Mouse (Mus musculus) hindbrain, embryonic 16.5 days (tissue): ENCODE data around the gene Vps9d1. TPM values are rescaled to one million over a fixed set of nuclear protein-coding genes. Genes with fewer than 3 reads are reported as not detected.
"Not testable (repeated sequence)": the region's sequence is repeated elsewhere in the genome, so short reads cannot be mapped to it uniquely, and the experiment has no call there.

ENCODE experiments used
- ATAC-seq: fragments of 200-750 bp; cut with Nextera tagmentation; 2 replicates; pipeline ENCODE4 v1.8.0; 2017; ENCODE audit warnings: moderate TSS enrichment, moderate library complexity
- H3K27ac ChIP-seq: fragments of 300-500 bp; sonication (generic); 2 replicates; pipeline ENCODE4 v1.5.1; 2014; ENCODE audit warnings: low read depth, mild to moderate bottlenecking, control low read depth, low read length, moderate library complexity
- H3K27me3 ChIP-seq: fragments of 300-500 bp; sonication (generic); replicated peaks from 2 replicates; pipeline ENCODE4 v1.6.1; 2014; ENCODE audit warnings: low read length; ENCODE audit not compliant: control insufficient read depth, insufficient read depth
- H3K36me3 ChIP-seq: fragments of 300-500 bp; sonication (generic); 2 replicates; pipeline ENCODE4 v1.6.1; 2014; ENCODE audit warnings: mild to moderate bottlenecking, low read length, moderate library complexity, mixed read lengths; ENCODE audit not compliant: control insufficient read depth, insufficient read depth
- H3K4me1 ChIP-seq: fragments of 300-500 bp; sonication (generic); 2 replicates; pipeline ENCODE4 v1.6.1; 2014; ENCODE audit warnings: low read depth, low read length; ENCODE audit not compliant: control insufficient read depth, insufficient read depth
- H3K4me2 ChIP-seq: fragments of 300-500 bp; sonication (generic); 2 replicates; pipeline ENCODE4 v1.6.1; 2014; ENCODE audit warnings: mild to moderate bottlenecking, low read length, control low read depth, moderate library complexity
- H3K4me3 ChIP-seq: fragments of 300-500 bp; sonication (generic); 2 replicates; pipeline ENCODE4 v1.5.1; 2014; ENCODE audit warnings: mild to moderate bottlenecking, low read length, control low read depth, moderate library complexity
- H3K9ac ChIP-seq: fragments of 300-500 bp; sonication (generic); 2 replicates; pipeline ENCODE4 v1.6.1; 2014; ENCODE audit warnings: low read depth, mild to moderate bottlenecking, control low read depth, low read length, moderate library complexity
- H3K9me3 ChIP-seq: fragments of 300-500 bp; sonication (generic); 2 replicates; pipeline ENCODE4 v1.6.1; 2014; ENCODE audit warnings: mild to moderate bottlenecking, low read length, moderate library complexity; ENCODE audit not compliant: control insufficient read depth
- WGBS: fragments of 180-500 bp; shearing (Covaris S2); extraction: QIAGEN DNeasy Blood & Tissue Kit; methylation state at CpG from one replicate; pipeline ENCODE4 v1.1.7; 2014; 5-methylcytosine and 5-hydroxymethylcytosine counted together
- polyA plus RNA-seq: library from polyadenylated mRNA; unstranded; fragments of >200 nt; fragmentation: Nextera tagmentation; extraction: Ambion mirVana; gene quantifications from 2 replicates; pipeline ENCODE4 v1.2.1, GENCODE M21; 2015

Vps9d1 gene
- polyA plus RNA-seq, 1 experiment from 2014 or later, result 61.4 TPM

DNA sequence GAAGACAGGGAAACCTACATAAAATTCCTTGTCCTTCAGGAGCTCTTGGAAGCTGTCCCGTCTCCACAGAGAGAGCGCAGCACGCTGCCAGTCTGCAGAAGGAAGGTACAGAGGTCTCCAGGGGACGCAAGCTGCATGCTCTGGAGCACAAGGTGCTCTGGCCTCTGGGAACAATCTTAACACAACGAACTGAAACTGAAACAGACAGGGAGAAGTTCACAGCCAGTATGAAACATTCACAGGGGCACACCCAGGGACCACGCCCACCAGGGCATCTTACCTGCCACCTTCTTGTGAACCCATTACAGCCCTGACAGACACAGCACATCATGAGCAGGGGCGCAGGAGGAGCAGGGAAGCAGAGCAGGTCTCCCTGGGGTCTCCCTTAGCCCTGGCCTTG lies 29.8 kb upstream of the Vps9d1 start:
- ATAC-seq, result no peak
- WGBS, result 91% methylated on average over 7 of the region's 7 CpGs

GRCm38 (mm10) chr8:123282994-123283393 lies 28.8 kb upstream of the Vps9d1 start:
- not testable (repeated sequence) for H3K4me1 ChIP-seq, H3K36me3 ChIP-seq, H3K27ac ChIP-seq, ATAC-seq, H3K9me3 ChIP-seq, H3K4me2 ChIP-seq, H3K9ac ChIP-seq, H3K27me3 ChIP-seq, H3K4me3 ChIP-seq
- 87% methylated on average over 5 of the region's 6 CpGs for WGBS

More for the DNA sequence above, 29.8 kb upstream of the Vps9d1 start:
- H3K4me3 ChIP-seq, result no peak overlapping the region
- no peaks in the 10 kb centered on the region for H3K27me3 ChIP-seq
- no peaks in the 10 kb centered on the region for H3K9me3 ChIP-seq
- no peak overlapping the region for H3K27ac ChIP-seq
- no peaks in the 10 kb centered on the region for H3K36me3 ChIP-seq
- no peak overlapping the region for H3K4me2 ChIP-seq
- H3K9ac ChIP-seq, result no peak overlapping the region
- H3K4me1 ChIP-seq, result no peaks in the 10 kb centered on the region

DNA sequence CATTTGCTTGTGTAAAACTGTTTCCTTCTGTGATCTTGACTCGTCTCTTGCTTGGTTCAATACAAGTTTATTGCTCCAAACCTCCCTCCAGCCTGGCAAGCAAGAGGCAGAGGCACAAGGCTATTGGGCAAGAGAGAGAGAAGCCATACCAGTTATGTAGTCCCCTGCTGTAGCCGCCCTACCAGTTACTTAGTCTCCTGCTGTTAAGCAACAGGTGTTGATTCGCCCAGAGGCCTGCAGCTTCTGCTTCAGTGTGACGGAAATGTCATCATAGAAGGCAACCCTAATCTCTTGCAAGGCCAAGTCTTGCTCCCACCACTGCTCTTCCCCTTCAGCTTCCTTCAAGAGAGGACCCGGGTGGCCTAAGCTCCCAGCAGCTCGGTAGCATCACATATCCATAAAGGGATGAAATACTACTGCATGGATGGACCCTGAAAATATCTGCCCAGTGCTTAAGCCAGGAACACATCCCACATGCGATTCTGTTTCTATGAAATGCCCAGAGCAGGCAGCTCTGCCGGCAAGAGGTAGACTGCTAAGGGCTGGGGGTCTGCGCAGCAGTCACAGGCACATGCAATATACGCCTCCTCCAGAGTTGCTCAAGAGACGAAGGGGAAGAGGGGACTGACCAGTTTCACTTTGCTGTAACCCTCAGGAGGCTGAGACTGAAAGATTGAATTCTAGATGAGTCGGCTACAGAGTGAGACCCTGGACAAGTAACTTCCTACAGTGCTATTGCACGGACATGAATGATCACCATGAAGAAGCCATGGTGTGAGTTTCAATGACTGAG lies 26.4 kb upstream of the Vps9d1 start:
- H3K4me3 ChIP-seq, result no peak overlapping the region
- 90% methylated on average over 13 of the region's 13 CpGs for WGBS

GRCm38 (mm10) chr8:123279828-123280227 lies 25.7 kb upstream of the Vps9d1 start:
- 95% methylated on average over 4 of the region's 4 CpGs for WGBS
- no peak overlapping the region for H3K9ac ChIP-seq

More for the DNA sequence above, 26.4 kb upstream of the Vps9d1 start:
- no peak for ATAC-seq
- H3K9me3 ChIP-seq, result no peaks in the 10 kb centered on the region
- H3K4me2 ChIP-seq, result no peak overlapping the region
- no peak overlapping the region for H3K27ac ChIP-seq
- no peaks in the 10 kb centered on the region for H3K36me3 ChIP-seq
- no peak overlapping the region for H3K9ac ChIP-seq
- H3K4me1 ChIP-seq, result no peaks in the 10 kb centered on the region
- no peaks in the 10 kb centered on the region for H3K27me3 ChIP-seq

DNA sequence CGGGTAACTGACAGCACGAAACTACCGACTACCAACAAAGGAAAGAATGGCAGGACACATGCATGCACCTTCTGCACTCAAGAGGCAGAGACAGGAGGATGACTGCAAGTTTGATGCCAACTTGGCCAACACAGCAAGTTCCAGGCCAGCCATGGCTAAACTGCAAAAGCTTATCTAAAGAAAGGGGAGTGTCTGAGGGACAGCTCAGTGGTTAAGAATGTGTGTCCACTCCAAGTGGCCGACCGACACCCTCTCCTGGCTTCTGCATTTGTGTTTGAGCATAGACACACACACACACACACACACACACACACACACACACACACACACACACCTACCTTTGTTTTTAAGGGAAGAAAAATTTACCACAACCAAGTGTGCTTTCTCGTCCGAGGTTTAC lies 24.3 kb upstream of the Vps9d1 start:
- Histone ChIP-seq H3K36me3 (no peaks in the 10 kb centered on the region), H3K27ac (no peak overlapping the region), H3K9ac (no peak overlapping the region), H3K4me3 (no peak overlapping the region), H3K4me1 (no peaks in the 10 kb centered on the region), H3K27me3 (no peaks in the 10 kb centered on the region), H3K9me3 (no peaks in the 10 kb centered on the region), H3K4me2 (no peak overlapping the region)
- ATAC-seq, result no peak
- 85% methylated on average over 7 of the region's 7 CpGs for WGBS

More at GRCm38 (mm10) chr8:123279828-123280227, 25.7 kb upstream of the Vps9d1 start:
- no peak for ATAC-seq
- H3K4me1 ChIP-seq, result no peaks in the 10 kb centered on the region
- no peak overlapping the region for H3K4me3 ChIP-seq
- H3K9me3 ChIP-seq, result no peaks in the 10 kb centered on the region
- H3K36me3 ChIP-seq, result no peaks in the 10 kb centered on the region
- no peaks in the 10 kb centered on the region for H3K27me3 ChIP-seq
- H3K27ac ChIP-seq, result no peak overlapping the region
- no peak overlapping the region for H3K4me2 ChIP-seq

DNA sequence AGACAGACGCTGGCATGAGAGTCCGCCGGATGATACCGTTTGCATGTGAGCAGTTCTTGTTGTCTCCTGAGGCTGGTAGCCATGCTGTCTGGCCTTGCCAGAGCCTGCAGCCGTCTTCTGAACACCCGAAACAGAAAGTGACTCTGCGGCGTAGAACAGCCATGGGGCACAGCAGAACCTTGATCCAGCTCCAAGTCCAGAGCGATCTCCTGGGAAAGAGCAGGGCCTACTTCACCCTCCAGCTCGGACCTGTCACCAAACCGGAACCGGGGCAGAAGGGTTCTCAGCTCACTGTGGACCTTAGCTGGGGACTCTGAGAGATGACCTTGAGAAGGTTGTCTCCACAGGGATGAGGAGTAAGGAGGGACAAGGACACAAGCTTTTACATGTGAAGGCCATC lies 20.9 kb upstream of the Vps9d1 start:
- ATAC-seq, result no peak
- 91% methylated on average over 12 of the region's 12 CpGs for WGBS
- no peaks in the 10 kb centered on the region for H3K4me1 ChIP-seq

DNA sequence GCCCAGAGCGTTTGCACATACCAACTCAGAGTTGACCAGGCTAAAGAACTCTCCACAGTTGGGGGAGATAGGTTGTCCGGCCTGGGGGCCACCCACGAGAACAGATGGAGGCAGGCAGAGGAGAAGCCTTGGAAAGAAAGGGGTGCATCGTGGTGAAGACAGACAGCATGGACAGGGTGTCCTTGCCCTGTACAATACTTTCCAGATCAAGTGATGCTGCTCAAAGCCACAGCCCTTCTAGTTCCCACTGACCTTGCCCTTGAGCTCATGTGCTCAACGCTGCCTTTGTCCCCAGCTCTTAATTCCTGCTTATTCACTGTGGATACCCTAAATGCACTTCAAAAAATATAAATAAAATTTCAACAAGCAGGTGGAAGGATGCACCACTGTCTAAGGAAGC lies 20.3 kb upstream of the Vps9d1 start:
- H3K36me3 ChIP-seq, result peaks cover 8% of the 10 kb centered on the region
- no peaks in the 10 kb centered on the region for H3K4me1 ChIP-seq
- H3K9me3 ChIP-seq, result no peaks in the 10 kb centered on the region
- no peak for ATAC-seq
- WGBS, result 86% methylated on average over 5 of the region's 5 CpGs
- no peak overlapping the region for H3K4me2 ChIP-seq
- no peak overlapping the region for H3K4me3 ChIP-seq
- no peaks in the 10 kb centered on the region for H3K27me3 ChIP-seq
- no peak overlapping the region for H3K27ac ChIP-seq
- no peak overlapping the region for H3K9ac ChIP-seq

More for the DNA sequence above, 20.9 kb upstream of the Vps9d1 start:
- peaks cover 2% of the 10 kb centered on the region; the same call in 1 of the 2 replicates for H3K36me3 ChIP-seq
- H3K9ac ChIP-seq, result no peak overlapping the region
- H3K9me3 ChIP-seq, result no peaks in the 10 kb centered on the region
- no peak overlapping the region for H3K4me2 ChIP-seq
- H3K4me3 ChIP-seq, result no peak overlapping the region
- H3K27ac ChIP-seq, result no peak overlapping the region
- H3K27me3 ChIP-seq, result no peaks in the 10 kb centered on the region

DNA sequence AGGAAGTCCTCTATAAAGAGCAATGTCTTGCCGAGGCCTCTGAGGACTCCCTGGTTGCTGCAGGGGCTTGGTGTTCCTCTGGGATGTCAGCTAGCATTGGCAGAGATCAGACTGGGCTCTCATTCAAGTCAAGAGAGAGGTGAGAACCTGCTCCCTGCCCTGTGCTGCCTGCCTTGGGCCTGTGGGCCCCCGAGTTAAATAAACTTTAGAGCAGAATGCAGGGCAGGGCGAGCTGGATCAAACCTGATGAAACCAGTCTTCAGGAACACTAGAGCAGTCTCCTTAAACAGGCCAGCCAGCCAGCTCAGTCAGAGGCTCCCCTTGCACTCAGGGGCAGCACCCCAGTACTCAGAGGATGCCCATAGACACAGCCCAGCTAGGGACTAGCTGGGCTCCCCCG lies 17.8 kb upstream of the Vps9d1 start:
- no peak for ATAC-seq
- no peaks in the 10 kb centered on the region for H3K4me1 ChIP-seq
- no peaks in the 10 kb centered on the region for H3K27me3 ChIP-seq
- no peak overlapping the region for H3K4me2 ChIP-seq
- WGBS, result 81% methylated on average over 4 of the region's 4 CpGs
- no peak overlapping the region; the same call in 1 of the 2 replicates for H3K9ac ChIP-seq
- H3K36me3 ChIP-seq, result peaks cover 22% of the 10 kb centered on the region
- H3K4me3 ChIP-seq, result no peak overlapping the region
- no peaks in the 10 kb centered on the region for H3K9me3 ChIP-seq
- no peak overlapping the region for H3K27ac ChIP-seq

DNA sequence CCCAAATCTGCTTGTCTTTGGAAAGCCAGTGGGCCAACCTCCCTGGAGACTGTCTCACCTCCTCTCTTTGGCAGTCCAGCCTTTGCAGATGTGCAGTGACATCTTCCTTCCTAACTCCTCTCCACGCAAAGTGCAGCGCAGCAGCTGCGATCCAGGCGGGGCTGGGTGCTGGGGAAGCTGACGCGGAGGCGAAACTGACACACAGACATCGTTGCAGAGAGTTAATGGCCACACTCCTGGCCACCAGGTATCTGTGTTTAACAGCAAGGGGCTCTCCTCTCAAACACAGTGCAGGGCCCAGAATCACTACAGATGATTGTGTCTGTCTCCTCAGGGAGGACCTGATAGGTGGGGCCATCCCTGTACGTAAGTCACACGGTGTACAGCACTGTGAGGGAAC lies 17.0 kb upstream of the Vps9d1 start:
- ATAC-seq, result no peak
- H3K9ac ChIP-seq, result no peak overlapping the region
- no peak overlapping the region for H3K4me2 ChIP-seq
- no peak overlapping the region for H3K4me3 ChIP-seq
- no peaks in the 10 kb centered on the region for H3K9me3 ChIP-seq
- WGBS, result 89% methylated on average over 10 of the region's 10 CpGs
- no peaks in the 10 kb centered on the region for H3K4me1 ChIP-seq
- H3K27ac ChIP-seq, result no peak overlapping the region
- no peaks in the 10 kb centered on the region for H3K27me3 ChIP-seq
- H3K36me3 ChIP-seq, result peaks cover 29% of the 10 kb centered on the region
